Mouse (Mus musculus): ENCODE data around the gene Gm7247.
"Not testable (repeated sequence)": the region's sequence is repeated elsewhere in the genome, so short reads cannot be mapped to it uniquely, and the experiment has no call there.

DNA sequence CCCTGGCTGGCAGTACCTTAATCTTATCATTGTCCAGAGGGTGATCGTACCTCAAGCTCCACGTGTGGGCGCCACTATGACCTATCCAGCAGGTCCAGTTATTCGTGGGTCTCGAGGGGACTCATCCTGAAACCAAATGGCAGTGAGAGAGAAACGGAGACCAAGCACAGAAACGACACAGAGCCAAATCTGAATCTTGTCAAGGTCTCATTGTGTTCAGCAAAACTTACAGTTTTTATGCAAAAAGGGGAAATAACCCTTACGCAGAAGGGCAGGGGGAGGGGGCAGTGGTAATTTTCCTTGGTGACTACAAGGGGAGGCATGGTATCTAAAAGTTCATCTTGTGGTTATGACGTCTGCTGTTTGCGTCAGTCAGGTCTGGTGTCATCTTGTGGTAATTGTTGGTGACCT lies 121.4 kb downstream of the Gm7247 start:
- not testable (repeated sequence) for TF ChIP-seq POLR2A (IDR thresholded peaks at IDR 0.05; ENCODE audit: extremely low read depth, insufficient read depth, low read length); CTCF (IDR thresholded peaks at IDR 0.05; ENCODE audit: low read depth, low read length)

All from liver, adult 2 months (tissue).